Mouse (Mus musculus): ENCODE measurements around the gene Atad5.
"Not testable (repeated sequence)": the region's sequence is repeated elsewhere in the genome, so short reads cannot be mapped to it uniquely, and the experiment has no call there.

The Atad5 gene

GRCm38 (mm10) chr11:80176911-80177895 lies 88.0 kb downstream of the Atad5 start:
- no peak for DNase-seq (ENCODE audit: extremely low read depth, insufficient read length, low spot score)

GRCm38 (mm10) chr11:80178316-80178715 lies 89.1 kb downstream of the Atad5 start:
- DNase-seq (ENCODE audit: extremely low read depth, insufficient read length, low spot score): no peak

- no peak for DNase-seq (ENCODE audit: extremely low read depth, insufficient read length, low spot score)
Measured at GRCm38 (mm10) chr11:80181021-80181749, 92.0 kb downstream of the Atad5 start.

- DNase-seq (ENCODE audit: extremely low read depth, insufficient read length, low spot score): not testable (repeated sequence)
Measured at GRCm38 (mm10) chr11:80183054-80183704, 94.0 kb downstream of the Atad5 start.

GRCm38 (mm10) chr11:80183705-80184255 lies 94.6 kb downstream of the Atad5 start, which contains the start of gene Rnf135:
Rnf135 (plus strand) TSS chr11:80183851.
- peak; percentile 95 for DNase-seq (ENCODE audit: extremely low read depth, insufficient read length, low spot score)

- DNase-seq (ENCODE audit: extremely low read depth, insufficient read length, low spot score): no peak
Measured at GRCm38 (mm10) chr11:80184531-80185071, 95.4 kb downstream of the Atad5 start.
